Mouse (Mus musculus): Measurements from ENCODE around the gene Phf20.

- TF ChIP-seq CTCF (IDR thresholded peaks at IDR 0.05; ENCODE audit: control insufficient read depth, insufficient read depth, low read length) (no peak), POLR2A (IDR thresholded peaks at IDR 0.05; ENCODE audit: borderline replicate concordance, control insufficient read depth, low read depth, low read length) (no peak)
Observed at GRCm38 (mm10) chr2:156311441-156311840, 115.2 kb downstream of the Phf20 start.

All from bone marrow, adult 2 months (tissue).